Mouse (Mus musculus): ENCODE measurements around the gene Cldn6. TPM values are rescaled to one million over a fixed set of nuclear protein-coding genes. Genes with fewer than 3 reads are reported as not detected.

The Cldn6 gene
- polyA plus RNA-seq, 1 experiment, result 0.10 TPM

- H3K4me3 ChIP-seq (ENCODE audit: low read depth, low read length), result no peak overlapping the region
- TF ChIP-seq CTCF (IDR thresholded peaks at IDR 0.05; ENCODE audit: extremely low read depth, insufficient read length, insufficient replicate concordance, low read depth, low read length), result no peak
- TF ChIP-seq POLR2A (IDR thresholded peaks at IDR 0.05; ENCODE audit: low read depth, low read length), result no peak
- no peaks in the 10 kb centered on the region for H3K36me3 ChIP-seq (ENCODE audit: control insufficient read depth, insufficient read depth, low read length)
- 34% methylated on average over 5 of the region's 5 CpGs for WGBS
- H3K27ac ChIP-seq (ENCODE audit: insufficient read depth, low read depth, low read length), result peak overlapping the region; percentile 14; the same call in 1 of the 2 replicates
- peaks cover 15% of the 10 kb centered on the region for H3K27me3 ChIP-seq (ENCODE audit: control insufficient read depth, insufficient read depth, low read length)
- H3K4me1 ChIP-seq (ENCODE audit: control insufficient read depth, insufficient read depth, insufficient read length, low read length), result peaks cover 11% of the 10 kb centered on the region
Measured at GRCm38 (mm10) chr17:23675127-23675526, 3.9 kb upstream of the Cldn6 start.

DNA sequence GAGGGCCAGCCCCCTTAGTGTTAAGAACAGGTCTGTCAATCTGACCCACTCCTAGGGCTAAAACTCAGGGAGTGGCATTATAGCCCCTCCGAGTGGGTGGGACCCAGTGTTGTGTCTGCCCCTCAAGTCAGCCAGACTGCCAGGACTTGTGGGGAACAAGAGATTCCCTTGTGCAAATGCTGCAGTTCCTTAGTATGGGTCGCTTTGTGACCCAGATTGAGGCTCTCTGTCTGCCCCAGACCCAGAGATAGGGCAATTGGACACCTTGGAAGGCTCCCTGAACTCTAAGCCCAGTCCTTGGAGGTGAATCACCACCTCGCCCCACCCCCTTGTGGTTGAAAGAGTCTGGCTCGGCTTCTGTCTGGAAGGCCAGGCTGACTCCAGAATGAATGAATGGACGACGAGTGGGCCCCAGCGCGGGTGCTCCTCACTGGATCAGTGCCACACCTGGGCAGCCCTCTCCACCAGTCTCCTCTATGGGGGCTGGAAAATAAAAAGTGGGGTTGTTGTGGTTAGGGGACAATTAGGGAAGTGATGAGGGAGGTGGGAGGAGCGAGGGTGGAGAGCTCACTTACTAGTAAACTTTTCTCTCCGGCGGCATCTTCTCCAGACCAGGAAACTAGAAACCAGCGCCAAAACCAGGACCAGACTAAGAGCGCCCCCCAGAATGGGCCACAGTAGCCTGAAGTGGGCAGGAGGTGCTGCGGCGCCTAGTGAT lies 3.3 kb upstream of the Cldn6 start:
- Histone ChIP-seq H3K27ac (ENCODE audit: insufficient read depth, low read depth, low read length) (0 out of 2 replicates have a peak overlapping the region, but pooled peaks have one; percentile 14), H3K27me3 (ENCODE audit: control insufficient read depth, insufficient read depth, low read length) (peaks cover 15% of the 10 kb centered on the region), H3K4me3 (ENCODE audit: low read depth, low read length) (peak overlapping the region; percentile 84), H3K4me1 (ENCODE audit: control insufficient read depth, insufficient read depth, insufficient read length, low read length) (peaks cover 11% of the 10 kb centered on the region), H3K36me3 (ENCODE audit: control insufficient read depth, insufficient read depth, low read length) (no peaks in the 10 kb centered on the region)
- WGBS, result 17% methylated on average over 15 of the region's 15 CpGs
- TF ChIP-seq CTCF (IDR thresholded peaks at IDR 0.05; ENCODE audit: extremely low read depth, insufficient read length, insufficient replicate concordance, low read depth, low read length), result no peak
- no peak for TF ChIP-seq POLR2A (IDR thresholded peaks at IDR 0.05; ENCODE audit: low read depth, low read length)

GRCm38 (mm10) chr17:23676473-23677031 lies 2.5 kb upstream of the Cldn6 start:
- 1% methylated on average over 37 of the region's 37 CpGs for WGBS
- TF ChIP-seq CTCF (IDR thresholded peaks at IDR 0.05; ENCODE audit: extremely low read depth, insufficient read length, insufficient replicate concordance, low read depth, low read length) (no peak), POLR2A (IDR thresholded peaks at IDR 0.05; ENCODE audit: low read depth, low read length) (0 out of 2 replicates have a peak, but pooled peaks have one; percentile 3)
- Histone ChIP-seq H3K36me3 (ENCODE audit: control insufficient read depth, insufficient read depth, low read length) (no peaks in the 10 kb centered on the region), H3K4me3 (ENCODE audit: low read depth, low read length) (peak overlapping the region; percentile 84), H3K27me3 (ENCODE audit: control insufficient read depth, insufficient read depth, low read length) (peaks cover 15% of the 10 kb centered on the region), H3K4me1 (ENCODE audit: control insufficient read depth, insufficient read depth, insufficient read length, low read length) (peaks cover 11% of the 10 kb centered on the region), H3K27ac (ENCODE audit: insufficient read depth, low read depth, low read length) (peak overlapping the region; percentile 36; the same call in 1 of the 2 replicates)

- Histone ChIP-seq H3K4me3 (ENCODE audit: low read depth, low read length) (peak within 1 kb of the TSS; percentile 84), H3K36me3 (ENCODE audit: control insufficient read depth, insufficient read depth, low read length) (no peaks in the 10 kb centered on the region), H3K27ac (ENCODE audit: insufficient read depth, low read depth, low read length) (peak within 1 kb of the TSS; percentile 36; the same call in 1 of the 2 replicates), H3K4me1 (ENCODE audit: control insufficient read depth, insufficient read depth, insufficient read length, low read length) (peaks cover 11% of the 10 kb centered on the region), H3K27me3 (ENCODE audit: control insufficient read depth, insufficient read depth, low read length) (peaks cover 15% of the 10 kb centered on the region)
- TF ChIP-seq CTCF (IDR thresholded peaks at IDR 0.05; ENCODE audit: extremely low read depth, insufficient read length, insufficient replicate concordance, low read depth, low read length), result no peak
- TF ChIP-seq POLR2A (IDR thresholded peaks at IDR 0.05; ENCODE audit: low read depth, low read length), result peak; percentile 90
- under 1% methylated on average over 34 of the region's 34 CpGs for WGBS
Measured at GRCm38 (mm10) chr17:23677236-23677679, 1.8 kb upstream of the Cldn6 start, which contains the start of gene Tnfrsf12a. Tnfrsf12a (minus strand) TSS chr17:23677468.

DNA sequence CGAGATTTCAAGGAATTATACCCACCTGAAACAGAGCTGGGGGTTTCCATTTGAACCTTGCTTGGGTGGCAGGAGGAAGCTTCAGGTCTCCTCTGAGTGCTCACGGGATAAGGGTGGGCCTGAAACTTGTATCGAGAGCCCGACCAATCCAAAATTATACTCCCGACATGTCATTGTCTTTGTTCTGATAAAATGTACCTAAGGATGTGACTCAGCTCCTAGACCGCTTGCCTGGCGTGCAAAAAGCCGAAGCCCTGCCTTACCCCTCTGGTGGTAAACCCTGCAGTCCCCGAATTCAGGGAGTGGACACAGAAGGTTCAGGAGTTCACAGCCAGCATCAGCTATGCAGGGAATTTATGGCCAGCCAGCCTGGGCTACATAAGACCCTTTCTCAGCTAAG lies 1.3 kb downstream of the Cldn6 start:
- no peak for TF ChIP-seq POLR2A (IDR thresholded peaks at IDR 0.05; ENCODE audit: low read depth, low read length)
- no peak for TF ChIP-seq CTCF (IDR thresholded peaks at IDR 0.05; ENCODE audit: extremely low read depth, insufficient read length, insufficient replicate concordance, low read depth, low read length)
- H3K36me3 ChIP-seq (ENCODE audit: control insufficient read depth, insufficient read depth, low read length), result no peaks in the 10 kb centered on the region
- 81% methylated on average over 9 of the region's 9 CpGs for WGBS
- H3K27ac ChIP-seq (ENCODE audit: insufficient read depth, low read depth, low read length), result no peak overlapping the region
- H3K4me3 ChIP-seq (ENCODE audit: low read depth, low read length), result no peak overlapping the region
- H3K4me1 ChIP-seq (ENCODE audit: control insufficient read depth, insufficient read depth, insufficient read length, low read length), result peaks cover 10% of the 10 kb centered on the region
- peaks cover 15% of the 10 kb centered on the region for H3K27me3 ChIP-seq (ENCODE audit: control insufficient read depth, insufficient read depth, low read length)

- H3K27ac ChIP-seq (ENCODE audit: insufficient read depth, low read depth, low read length), result no peak overlapping the region
- H3K4me3 ChIP-seq (ENCODE audit: low read depth, low read length), result no peak overlapping the region
- peaks cover 15% of the 10 kb centered on the region for H3K27me3 ChIP-seq (ENCODE audit: control insufficient read depth, insufficient read depth, low read length)
- WGBS, result 45% methylated on average over 10 of the region's 10 CpGs
- no peak for TF ChIP-seq POLR2A (IDR thresholded peaks at IDR 0.05; ENCODE audit: low read depth, low read length)
- TF ChIP-seq CTCF (IDR thresholded peaks at IDR 0.05; ENCODE audit: extremely low read depth, insufficient read length, insufficient replicate concordance, low read depth, low read length), result no peak
- peaks cover 7% of the 10 kb centered on the region for H3K4me1 ChIP-seq (ENCODE audit: control insufficient read depth, insufficient read depth, insufficient read length, low read length)
- no peaks in the 10 kb centered on the region for H3K36me3 ChIP-seq (ENCODE audit: control insufficient read depth, insufficient read depth, low read length)
Measured at GRCm38 (mm10) chr17:23681086-23681485, 2.0 kb downstream of the Cldn6 start.

DNA sequence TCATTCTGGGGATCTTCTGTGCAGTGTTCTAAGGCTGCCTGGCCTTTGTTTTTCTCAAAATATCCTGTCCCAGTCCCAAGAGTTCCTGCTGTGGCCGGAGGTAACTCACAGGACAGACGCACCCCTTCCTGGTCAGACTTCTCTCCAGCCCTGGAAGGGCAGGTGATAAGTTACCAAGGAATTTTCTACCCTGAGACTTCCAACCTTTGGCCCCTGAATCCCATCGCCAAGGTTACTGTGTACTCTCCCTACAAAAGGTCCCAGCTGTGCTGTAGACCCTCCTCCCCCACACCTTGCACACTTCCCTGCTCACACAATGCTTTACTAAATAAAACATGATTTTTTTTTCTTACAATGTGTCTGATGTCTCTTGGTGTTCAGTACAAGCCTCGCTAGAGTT lies 3.0 kb downstream of the Cldn6 start:
- 27% methylated on average over 4 of the region's 4 CpGs for WGBS
- Histone ChIP-seq H3K4me3 (ENCODE audit: low read depth, low read length) (no peak overlapping the region), H3K27ac (ENCODE audit: insufficient read depth, low read depth, low read length) (no peak overlapping the region), H3K36me3 (ENCODE audit: control insufficient read depth, insufficient read depth, low read length) (no peaks in the 10 kb centered on the region), H3K4me1 (ENCODE audit: control insufficient read depth, insufficient read depth, insufficient read length, low read length) (no peaks in the 10 kb centered on the region), H3K27me3 (ENCODE audit: control insufficient read depth, insufficient read depth, low read length) (peaks cover 15% of the 10 kb centered on the region)
- no peak for TF ChIP-seq POLR2A (IDR thresholded peaks at IDR 0.05; ENCODE audit: low read depth, low read length)
- TF ChIP-seq CTCF (IDR thresholded peaks at IDR 0.05; ENCODE audit: extremely low read depth, insufficient read length, insufficient replicate concordance, low read depth, low read length), result no peak

All from small intestine, adult 2 months (tissue).